Mouse (Mus musculus) urinary bladder, postnatal 4 days (tissue): ENCODE measurements around the gene Zan.

ENCODE experiments used
- DNase-seq, 2 experiments: peaks; one replicate each; pipeline ENCODE4 v3.0.0; 2021 to 2022; ENCODE audit warnings: low spot score in 2 of 2

Zan gene

DNA sequence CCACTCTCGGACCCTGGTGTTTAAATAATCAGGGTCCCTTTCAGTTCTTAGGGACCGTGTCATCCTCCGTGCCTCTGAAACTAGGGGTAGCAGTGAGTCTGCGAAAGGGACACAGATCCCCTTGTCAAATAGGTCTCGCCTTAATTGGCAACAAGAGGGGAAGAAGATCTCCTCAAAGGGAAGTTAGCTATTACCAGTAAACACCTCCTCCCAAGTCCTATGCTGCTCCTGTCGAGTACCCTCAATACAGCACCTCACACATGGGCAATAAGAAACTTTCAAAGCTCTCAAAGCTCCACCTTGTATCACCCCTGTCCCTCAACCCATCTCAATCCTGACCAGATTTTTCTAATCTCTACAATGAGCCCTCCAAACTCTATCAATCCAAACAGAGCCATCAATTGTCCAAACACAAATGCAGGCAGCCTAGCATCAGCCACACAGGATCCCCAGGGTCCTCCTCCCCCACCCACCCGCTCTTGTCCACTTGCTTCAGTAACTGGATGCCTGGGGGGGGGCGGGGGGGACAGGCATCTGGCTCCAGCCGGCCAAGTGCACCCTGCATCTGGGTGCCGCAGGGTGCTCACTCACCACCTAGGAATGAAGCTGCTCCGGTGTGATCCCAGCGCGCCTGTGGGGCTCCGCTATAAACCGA lies 143.9 kb downstream of the Zan start:
- DNase-seq = no peak

DNA sequence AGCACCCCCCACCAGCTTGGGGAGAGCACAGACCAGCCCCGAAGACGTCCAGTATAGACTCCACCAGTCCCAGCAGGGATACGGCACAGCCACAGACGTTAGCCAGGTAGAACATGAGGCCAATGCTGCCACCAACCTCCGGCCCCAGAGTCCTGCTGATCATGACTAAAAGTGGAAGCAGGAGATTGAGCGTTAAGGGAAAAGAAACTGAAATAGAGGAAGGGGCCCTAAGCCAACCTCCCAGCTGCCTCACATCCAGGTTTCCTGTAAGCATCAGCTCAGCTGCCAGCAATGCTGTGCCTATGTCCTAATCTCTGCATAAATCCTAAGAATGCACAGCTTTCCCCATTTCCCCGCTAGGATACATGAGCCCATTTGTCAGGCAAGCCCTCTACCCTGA lies 146.0 kb downstream of the Zan start:
- DNase-seq = no peak
